Mouse (Mus musculus): ENCODE measurements around the gene Gm20425.

- TF ChIP-seq GATA1 (IDR thresholded peaks at IDR 0.05; ENCODE audit: low read length) = no peak
- no peak for TF ChIP-seq TAL1 (IDR thresholded peaks at IDR 0.05; ENCODE audit: low read length)
These were observed 76.8 kb downstream of the Gm20425 start for GRCm38 (mm10) chr9:103153286-103153685.
